Mouse (Mus musculus) midbrain, embryonic 16.5 days (tissue): Measurements from ENCODE around the gene Cpm. TPM values are rescaled to one million over a fixed set of nuclear protein-coding genes. Genes with fewer than 3 reads are reported as not detected.

Experiments
- ATAC-seq: fragments of 200-750 bp; cut with Nextera tagmentation; 2 replicates; pipeline ENCODE4 v1.8.0; 2017; ENCODE audit warnings: moderate TSS enrichment
- H3K27ac ChIP-seq: fragments of 300-500 bp; sonication (generic); 2 replicates; pipeline ENCODE4 v1.5.1; 2014; ENCODE audit warnings: mild to moderate bottlenecking, low read length, mixed read lengths
- H3K27me3 ChIP-seq: fragments of 300-500 bp; sonication (generic); 2 replicates; pipeline ENCODE4 v1.6.1; 2014; ENCODE audit warnings: low read depth, low read length, mixed read lengths; ENCODE audit not compliant: control insufficient read depth, insufficient read depth
- H3K36me3 ChIP-seq: fragments of 300-500 bp; sonication (generic); 2 replicates; pipeline ENCODE4 v1.6.1; 2014; ENCODE audit warnings: mild to moderate bottlenecking, low read length, moderate library complexity, mixed read lengths; ENCODE audit not compliant: control insufficient read depth, insufficient read depth
- H3K4me1 ChIP-seq: fragments of 300-500 bp; sonication (generic); 2 replicates; pipeline ENCODE4 v1.6.1; 2014; ENCODE audit warnings: mild to moderate bottlenecking, low read length, mixed read lengths; ENCODE audit not compliant: control insufficient read depth, insufficient read depth
- H3K4me2 ChIP-seq: fragments of 300-500 bp; sonication (generic); 2 replicates; pipeline ENCODE4 v1.6.1; 2014; ENCODE audit warnings: mild to moderate bottlenecking, low read length, mixed read lengths
- H3K4me3 ChIP-seq: fragments of 300-500 bp; sonication (generic); 2 replicates; pipeline ENCODE4 v1.5.1; 2014; ENCODE audit warnings: low read depth, mild to moderate bottlenecking, low read length, moderate library complexity, mixed read lengths
- H3K9ac ChIP-seq: fragments of 300-500 bp; sonication (generic); 2 replicates; pipeline ENCODE4 v1.6.1; 2014; ENCODE audit warnings: low read depth, low read length, mixed read lengths
- H3K9me3 ChIP-seq: fragments of 300-500 bp; sonication (generic); replicated peaks from 2 replicates; pipeline ENCODE4 v1.6.1; 2014; ENCODE audit warnings: mild to moderate bottlenecking, low read length, mixed read lengths; ENCODE audit not compliant: control insufficient read depth, poor library complexity, severe bottlenecking
- WGBS: fragments of 180-500 bp; shearing (Covaris S2); extraction: QIAGEN DNeasy Blood & Tissue Kit; methylation state at CpG from one replicate; pipeline ENCODE4 v1.1.7; 2014; 5-methylcytosine and 5-hydroxymethylcytosine counted together
- polyA plus RNA-seq: library from polyadenylated mRNA; unstranded; fragments of >200 nt; fragmentation: Nextera tagmentation; extraction: Ambion mirVana; gene quantifications from 2 replicates; pipeline ENCODE4 v1.2.1, GENCODE M21; 2015

Gene Cpm
- polyA plus RNA-seq, 1 experiment from 2014 or later = 13.5 TPM

GRCm38 (mm10) chr10:117652378-117652774, 23.1 kb downstream of the Cpm start:
- Histone ChIP-seq H3K27ac (no peak overlapping the region), H3K9ac (no peak overlapping the region), H3K4me2 (no peak overlapping the region), H3K27me3 (no peaks in the 10 kb centered on the region), H3K4me3 (no peak overlapping the region), H3K9me3 (no peaks in the 10 kb centered on the region), H3K36me3 (no peaks in the 10 kb centered on the region), H3K4me1 (no peaks in the 10 kb centered on the region)
- WGBS = 88% methylated on average over 4 of the region's 4 CpGs
- ATAC-seq = no peak

GRCm38 (mm10) chr10:117652930-117653778, 23.9 kb downstream of the Cpm start:
- Histone ChIP-seq H3K9ac (no peak overlapping the region), H3K4me2 (no peak overlapping the region), H3K36me3 (no peaks in the 10 kb centered on the region), H3K27ac (no peak overlapping the region), H3K27me3 (no peaks in the 10 kb centered on the region), H3K4me3 (no peak overlapping the region), H3K9me3 (no peaks in the 10 kb centered on the region), H3K4me1 (no peaks in the 10 kb centered on the region)
- ATAC-seq = no peak
- WGBS = 85% methylated on average over 8 of the region's 8 CpGs

DNA sequence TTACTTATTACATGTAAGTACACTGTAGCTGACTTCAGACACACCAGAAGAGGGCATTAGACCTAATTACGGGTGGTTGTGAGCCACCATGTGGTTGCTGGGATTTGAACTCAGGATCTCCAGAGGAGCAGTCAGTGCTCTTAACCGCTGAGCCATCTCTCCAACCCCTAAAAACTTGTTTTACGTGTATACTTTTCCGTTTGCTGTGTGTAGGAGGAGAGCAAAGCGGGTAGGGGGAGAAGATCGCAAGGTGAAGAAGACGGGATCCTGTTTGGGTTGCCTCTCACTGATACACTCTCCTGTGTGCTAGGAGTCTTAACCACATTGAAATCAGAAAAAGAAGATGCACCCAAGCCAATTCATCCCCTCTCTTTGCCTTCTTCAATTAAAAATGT, 24.5 kb downstream of the Cpm start:
- no peak for ATAC-seq
- no peaks in the 10 kb centered on the region for H3K36me3 ChIP-seq
- H3K9ac ChIP-seq = no peak overlapping the region
- no peaks in the 10 kb centered on the region for H3K9me3 ChIP-seq
- whole genome bisulfite sequencing = 97% methylated on average over 7 of the region's 7 CpGs
- no peak overlapping the region for H3K4me3 ChIP-seq
- H3K4me2 ChIP-seq = no peak overlapping the region
- H3K27me3 ChIP-seq = no peaks in the 10 kb centered on the region
- no peaks in the 10 kb centered on the region for H3K4me1 ChIP-seq
- H3K27ac ChIP-seq = no peak overlapping the region

DNA sequence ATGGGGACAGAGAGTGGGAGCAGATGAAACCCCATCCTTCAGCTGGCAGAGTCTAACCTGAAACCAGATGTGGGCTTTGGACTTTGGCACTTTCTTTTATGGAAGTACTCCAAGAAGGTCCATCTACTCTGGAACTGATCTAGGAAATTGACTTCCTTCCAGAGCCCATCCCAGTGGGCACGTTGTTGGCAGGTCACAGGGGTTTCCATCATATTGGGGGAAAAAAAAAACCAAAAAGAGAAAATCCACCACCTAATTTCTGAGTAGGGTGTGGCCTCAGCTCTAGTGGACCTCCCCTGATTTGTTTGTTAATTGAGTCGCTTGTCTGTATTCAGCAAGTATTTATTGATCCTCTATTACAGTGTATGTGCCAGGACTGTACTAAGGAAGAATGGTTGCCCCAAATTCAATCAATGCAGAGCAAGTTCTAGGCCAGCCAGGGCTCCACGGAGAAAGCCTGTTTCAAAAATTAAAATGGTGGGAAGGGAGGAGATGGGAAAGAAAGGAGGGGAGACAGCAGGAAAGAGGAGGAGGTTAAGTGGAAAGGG, 25.4 kb downstream of the Cpm start:
- H3K27ac ChIP-seq = no peak overlapping the region
- no peaks in the 10 kb centered on the region for H3K27me3 ChIP-seq
- H3K4me1 ChIP-seq = no peaks in the 10 kb centered on the region
- WGBS = 82% methylated on average over 3 of the region's 3 CpGs
- no peak overlapping the region for H3K9ac ChIP-seq
- no peak overlapping the region for H3K4me2 ChIP-seq
- no peak overlapping the region for H3K4me3 ChIP-seq
- H3K9me3 ChIP-seq = no peaks in the 10 kb centered on the region
- no peaks in the 10 kb centered on the region for H3K36me3 ChIP-seq
- no peak for ATAC-seq

GRCm38 (mm10) chr10:117655460-117655859, 26.2 kb downstream of the Cpm start:
- H3K4me3 ChIP-seq = no peak overlapping the region
- no peak for ATAC-seq
- no peaks in the 10 kb centered on the region for H3K9me3 ChIP-seq
- H3K36me3 ChIP-seq = no peaks in the 10 kb centered on the region
- H3K9ac ChIP-seq = no peak overlapping the region
- H3K27me3 ChIP-seq = no peaks in the 10 kb centered on the region
- no peak overlapping the region for H3K27ac ChIP-seq
- H3K4me2 ChIP-seq = no peak overlapping the region
- no peaks in the 10 kb centered on the region for H3K4me1 ChIP-seq
- WGBS = 89% methylated on average over 9 of the region's 9 CpGs

DNA sequence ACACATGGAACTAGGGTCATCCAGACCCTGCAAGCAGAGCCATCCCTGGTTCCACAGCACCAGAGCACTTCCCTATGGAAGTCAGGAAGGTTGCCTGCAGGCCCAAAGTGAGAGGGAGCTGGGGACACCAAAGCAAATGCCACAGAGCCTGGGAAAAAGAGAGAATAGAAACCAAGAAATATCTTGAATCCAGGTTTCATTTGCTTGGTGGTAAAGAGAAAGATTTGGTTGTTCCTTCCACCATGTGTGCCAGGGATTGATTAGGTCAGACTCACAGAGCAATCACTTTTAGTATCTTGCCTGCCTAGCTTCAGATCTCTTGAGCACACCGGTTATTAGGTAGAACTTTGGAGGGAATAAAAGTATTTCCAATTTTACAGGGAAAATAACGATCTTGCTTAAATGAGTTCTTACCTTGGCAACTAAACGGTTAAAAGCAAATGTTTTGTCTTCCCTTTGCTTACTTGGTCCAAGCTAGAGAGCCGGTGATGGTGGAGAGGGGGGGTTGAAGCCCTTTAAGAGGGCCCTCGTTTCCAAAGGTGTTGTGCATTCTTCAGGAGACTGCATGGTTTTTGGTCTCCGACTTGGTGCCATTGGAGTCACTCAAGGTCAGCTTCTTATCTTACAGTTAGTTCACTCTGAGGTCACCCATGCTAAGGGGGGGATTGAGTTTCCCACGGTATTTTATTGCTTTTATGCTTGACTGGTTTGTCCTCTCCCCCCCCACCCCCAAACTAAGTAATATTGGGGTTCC, 26.8 kb downstream of the Cpm start:
- H3K9me3 ChIP-seq = no peaks in the 10 kb centered on the region
- no peak overlapping the region for H3K27ac ChIP-seq
- no peak for ATAC-seq
- H3K9ac ChIP-seq = no peak overlapping the region
- H3K4me2 ChIP-seq = no peak overlapping the region
- H3K27me3 ChIP-seq = no peaks in the 10 kb centered on the region
- no peak overlapping the region for H3K4me3 ChIP-seq
- WGBS = 62% methylated on average over 7 of the region's 7 CpGs
- no peaks in the 10 kb centered on the region for H3K36me3 ChIP-seq
- no peaks in the 10 kb centered on the region for H3K4me1 ChIP-seq

GRCm38 (mm10) chr10:117656662-117656962, 27.3 kb downstream of the Cpm start:
- no peaks in the 10 kb centered on the region for H3K36me3 ChIP-seq
- H3K27me3 ChIP-seq = no peaks in the 10 kb centered on the region
- ATAC-seq = no peak
- no peak overlapping the region for H3K9ac ChIP-seq
- H3K9me3 ChIP-seq = no peaks in the 10 kb centered on the region
- H3K4me3 ChIP-seq = no peak overlapping the region
- no peaks in the 10 kb centered on the region for H3K4me1 ChIP-seq
- 91% methylated on average over 6 of the region's 6 CpGs for WGBS
- no peak overlapping the region for H3K27ac ChIP-seq
- H3K4me2 ChIP-seq = no peak overlapping the region

GRCm38 (mm10) chr10:117656985-117657658, 27.8 kb downstream of the Cpm start:
- Histone ChIP-seq H3K9me3 (no peaks in the 10 kb centered on the region), H3K4me3 (no peak overlapping the region), H3K27ac (no peak overlapping the region), H3K27me3 (no peaks in the 10 kb centered on the region), H3K4me1 (no peaks in the 10 kb centered on the region), H3K36me3 (no peaks in the 10 kb centered on the region), H3K4me2 (no peak overlapping the region), H3K9ac (no peak overlapping the region)
- no peak for ATAC-seq
- 82% methylated on average over 7 of the region's 7 CpGs for WGBS
